Mouse (Mus musculus) lung, postnatal 10 days (tissue): ENCODE results near the gene Cacna2d2.

Experiments used
- DNase-seq: peaks from one replicate; pipeline ENCODE4 v3.0.0; 2021

The Cacna2d2 gene

GRCm38 (mm10) chr9:107464130-107464529 is 64.7 kb downstream of the Cacna2d2 start:
- no peak for DNase-seq

GRCm38 (mm10) chr9:107465657-107466056 is 66.2 kb downstream of the Cacna2d2 start:
- DNase-seq: no peak

- DNase-seq: no peak
Observed at GRCm38 (mm10) chr9:107469213-107469795, 69.9 kb downstream of the Cacna2d2 start.

GRCm38 (mm10) chr9:107470427-107470826 is 71.0 kb downstream of the Cacna2d2 start:
- no peak for DNase-seq

GRCm38 (mm10) chr9:107474016-107474415 is 74.6 kb downstream of the Cacna2d2 start:
- DNase-seq: no peak

- DNase-seq: no peak
Observed at GRCm38 (mm10) chr9:107478979-107479378, 79.6 kb downstream of the Cacna2d2 start.

GRCm38 (mm10) chr9:107479593-107479992 is 80.2 kb downstream of the Cacna2d2 start:
- no peak for DNase-seq

- no peak for DNase-seq
Observed at GRCm38 (mm10) chr9:107480477-107481069, 81.2 kb downstream of the Cacna2d2 start.

- no peak for DNase-seq
Observed at GRCm38 (mm10) chr9:107481340-107481739, 81.9 kb downstream of the Cacna2d2 start.

GRCm38 (mm10) chr9:107482004-107482403 is 82.6 kb downstream of the Cacna2d2 start:
- DNase-seq: no peak

GRCm38 (mm10) chr9:107482770-107483169 is 83.4 kb downstream of the Cacna2d2 start:
- DNase-seq: no peak

- DNase-seq: no peak
Observed at GRCm38 (mm10) chr9:107483714-107484113, 84.3 kb downstream of the Cacna2d2 start.

GRCm38 (mm10) chr9:107484302-107484701 is 84.9 kb downstream of the Cacna2d2 start:
- DNase-seq: no peak

- DNase-seq: no peak
Observed at GRCm38 (mm10) chr9:107484766-107485165, 85.4 kb downstream of the Cacna2d2 start.

GRCm38 (mm10) chr9:107486086-107486485 is 86.7 kb downstream of the Cacna2d2 start:
- DNase-seq: no peak

- DNase-seq: peak; percentile 47
Observed at GRCm38 (mm10) chr9:107486507-107487225, 87.3 kb downstream of the Cacna2d2 start.

- DNase-seq: no peak
Observed at GRCm38 (mm10) chr9:107490146-107490545, 90.7 kb downstream of the Cacna2d2 start.

GRCm38 (mm10) chr9:107490625-107491024 is 91.2 kb downstream of the Cacna2d2 start:
- no peak for DNase-seq

- no peak for DNase-seq
Observed at GRCm38 (mm10) chr9:107493511-107493910, 94.1 kb downstream of the Cacna2d2 start.

GRCm38 (mm10) chr9:107494238-107494637 is 94.8 kb downstream of the Cacna2d2 start:
- no peak for DNase-seq

GRCm38 (mm10) chr9:107496359-107496758 is 96.9 kb downstream of the Cacna2d2 start:
- DNase-seq: no peak

- DNase-seq: no peak
Observed at GRCm38 (mm10) chr9:107500708-107501286, 101.4 kb downstream of the Cacna2d2 start.

- DNase-seq: no peak
Observed at GRCm38 (mm10) chr9:107502131-107502846, 102.9 kb downstream of the Cacna2d2 start.
